Mouse (Mus musculus) liver, adult (tissue): ENCODE measurements at regions not wholly inside any gene's neighbourhood (a gene's known extent, or its start where the extent isn't known, plus 50 kb on each side); places are given as distances from the start of the nearest gene placed in this dataset.

Experiments used
- GATA4 ChIP-seq: IDR thresholded peaks from 2 replicates; pipeline ENCODE4 v1.6.1; 2014; ENCODE audit warnings: mild to moderate bottlenecking, low read length; ENCODE audit not compliant: insufficient replicate concordance

- no peak for TF ChIP-seq GATA4
These were observed 299.0 kb downstream of the Efnb2 start for GRCm38 (mm10) chr8:8361941-8362537.

- TF ChIP-seq GATA4, result no peak
These were observed 300.5 kb downstream of the Efnb2 start for GRCm38 (mm10) chr8:8360586-8360985.

- no peak for TF ChIP-seq GATA4
These were observed 306.1 kb downstream of the Efnb2 start for GRCm38 (mm10) chr8:8354977-8355376.

- TF ChIP-seq GATA4, result no peak
These were observed 316.4 kb downstream of the Efnb2 start for GRCm38 (mm10) chr8:8344661-8345060.

GRCm38 (mm10) chr8:8335256-8335972, 325.6 kb downstream of the Efnb2 start:
- no peak for TF ChIP-seq GATA4

GRCm38 (mm10) chr8:8334515-8334914, 326.5 kb downstream of the Efnb2 start:
- no peak for TF ChIP-seq GATA4

- TF ChIP-seq GATA4, result no peak
These were observed 329.8 kb downstream of the Efnb2 start for GRCm38 (mm10) chr8:8331249-8331648.

- TF ChIP-seq GATA4, result no peak
These were observed 332.9 kb downstream of the Efnb2 start for GRCm38 (mm10) chr8:8328010-8328666.

- no peak for TF ChIP-seq GATA4
These were observed 334.8 kb downstream of the Efnb2 start for GRCm38 (mm10) chr8:8326066-8326834.

- TF ChIP-seq GATA4, result no peak
These were observed 335.6 kb downstream of the Efnb2 start for GRCm38 (mm10) chr8:8325420-8325819.

- no peak for TF ChIP-seq GATA4
These were observed 336.5 kb downstream of the Efnb2 start for GRCm38 (mm10) chr8:8324520-8324919.

- no peak for TF ChIP-seq GATA4
These were observed 352.8 kb downstream of the Efnb2 start for GRCm38 (mm10) chr8:8308253-8308652.

GRCm38 (mm10) chr8:8307487-8307886, 353.6 kb downstream of the Efnb2 start:
- TF ChIP-seq GATA4, result no peak

GRCm38 (mm10) chr8:8299965-8300767, 360.9 kb downstream of the Efnb2 start:
- no peak for TF ChIP-seq GATA4
